Mouse (Mus musculus) megakaryocyte, embryonic 14.5 days (primary cell): ENCODE measurements around the gene Kctd8.

ENCODE experiments used
- FLI1 ChIP-seq: IDR thresholded peaks from 2 replicates; pipeline ENCODE4 v1.6.1; 2012; ENCODE audit warnings: low read length, inconsistent platforms, mixed read lengths
- GATA1 ChIP-seq: IDR thresholded peaks from 3 replicates; pipeline ENCODE4 v1.6.1; 2012; ENCODE audit warnings: mixed read lengths, low read length, inconsistent platforms, borderline replicate concordance

DNA sequence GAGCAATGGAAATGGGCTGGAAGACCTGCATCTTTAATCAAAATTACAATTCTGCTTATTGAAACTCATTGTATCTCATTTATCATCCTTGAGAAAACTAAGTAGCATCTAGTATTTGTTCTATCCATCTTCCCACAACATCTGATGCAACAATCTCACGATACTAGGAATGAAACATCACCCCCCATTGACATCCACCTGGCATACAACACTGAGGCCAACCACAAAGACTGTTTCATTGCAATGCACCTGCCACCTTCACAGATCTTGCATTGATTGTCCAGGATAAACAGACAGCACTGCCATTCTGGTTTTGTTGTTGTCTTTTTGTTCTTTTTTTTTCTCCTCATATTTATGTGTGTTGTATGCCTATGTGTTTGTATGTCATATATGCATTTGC is 99.5 kb downstream of the Kctd8 start:
- TF ChIP-seq GATA1 (no peak), FLI1 (no peak)
